In the genomic region with DNA sequence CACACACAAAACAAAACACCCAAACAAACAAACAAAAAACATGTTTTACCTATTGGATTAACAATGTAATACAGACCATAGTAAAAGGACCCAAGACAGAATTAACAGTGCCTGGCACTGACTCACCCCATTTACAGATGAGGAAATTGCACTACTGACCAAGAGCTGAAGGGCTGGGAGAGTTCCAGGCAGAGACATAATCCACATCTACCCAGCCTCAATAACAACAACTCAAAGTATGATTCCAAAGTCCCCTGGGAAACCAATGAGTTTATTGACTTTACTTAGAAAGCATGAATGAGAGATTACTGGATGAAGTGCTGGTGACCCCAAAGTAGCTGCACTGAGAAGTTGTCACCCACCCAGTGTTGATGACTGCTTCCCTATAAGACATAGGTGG, we compare ENCODE assay signal across 21 mouse cellular contexts.
DNase-seq lines count a peak whose midpoint lies in the region; ATAC-seq lines count a peak whose summit lies in the region.
"Had no signal": no experiment of that assay in that cellular context is flagged by ENCODE, and none has a peak within 500 bp of the region (broad histone marks: within the 10 kb centered on the region; RNA-seq: fewer than 3 reads in every experiment).

No protein-coding gene starts in this region.

- no peak overlapping the region for H3K9ac ChIP-seq in midbrain, embryonic 14.5 days (replicated peaks; ENCODE audit: low read length)
- no peak overlapping the region for H3K9ac ChIP-seq in embryonic facial prominence, embryonic 11.5 days (replicated peaks; ENCODE audit: low read length)
- no peak overlapping the region for H3K9ac ChIP-seq in intestine, embryonic 16.5 days (ENCODE audit: low read depth, low read length)
- H3K9ac ChIP-seq in stomach, embryonic 16.5 days (ENCODE audit: low read length): no peak overlapping the region
- H3K9ac ChIP-seq: liver, embryonic 13.5 days had no signal

- ATAC-seq in midbrain, embryonic 14.5 days (ENCODE audit: low FRiP score, low TSS enrichment): no peak
- ATAC-seq in embryonic facial prominence, embryonic 11.5 days (replicated peaks; ENCODE audit: insufficient number of reproducible peaks, low FRiP score, low TSS enrichment, low read depth): no peak
- ATAC-seq in intestine, embryonic 16.5 days: peak; percentile 82
- ATAC-seq in stomach, embryonic 16.5 days (ENCODE audit: insufficient read depth, low FRiP score): no peak
- ATAC-seq: CD4-positive, CD25-positive, alpha-beta regulatory T cell, adult 4 months; forebrain, embryonic 16.5 days; inflammation-experienced regulatory T-cells, adult 6 months; midbrain, embryonic 16.5 days had no signal

- peaks cover 35% of the 10 kb centered on the region for H3K4me1 ChIP-seq in midbrain, embryonic 10.5 days
- H3K4me1 ChIP-seq in midbrain, embryonic 14.5 days (ENCODE audit: control insufficient read depth, insufficient read depth, low read length): peaks cover 12% of the 10 kb centered on the region
- peaks cover 9% of the 10 kb centered on the region for H3K4me1 ChIP-seq in embryonic facial prominence, embryonic 11.5 days (ENCODE audit: control insufficient read depth, insufficient read depth, low read length)
- H3K4me1 ChIP-seq in intestine, embryonic 16.5 days (ENCODE audit: control insufficient read depth, insufficient read depth, low read length): peaks cover 12% of the 10 kb centered on the region
- peaks cover 15% of the 10 kb centered on the region for H3K4me1 ChIP-seq in stomach, embryonic 16.5 days (ENCODE audit: control insufficient read depth, insufficient read depth, low read length)

- H3K36me3 ChIP-seq in midbrain, embryonic 10.5 days: no peaks in the 10 kb centered on the region
- no peaks in the 10 kb centered on the region for H3K36me3 ChIP-seq in midbrain, embryonic 14.5 days (ENCODE audit: control insufficient read depth, insufficient read depth, low read length)
- H3K36me3 ChIP-seq in embryonic facial prominence, embryonic 11.5 days (replicated peaks; ENCODE audit: control insufficient read depth, insufficient read depth, low read depth, low read length): no peaks in the 10 kb centered on the region
- H3K36me3 ChIP-seq in intestine, embryonic 16.5 days (ENCODE audit: control insufficient read depth, insufficient read depth, low read length): no peaks in the 10 kb centered on the region
- no peaks in the 10 kb centered on the region for H3K36me3 ChIP-seq in stomach, embryonic 16.5 days (ENCODE audit: control insufficient read depth, insufficient read depth, low read length)
- H3K36me3 ChIP-seq: liver, embryonic 13.5 days had no signal

- H3K4me3 ChIP-seq in midbrain, embryonic 10.5 days: no peak overlapping the region
- no peak overlapping the region for H3K4me3 ChIP-seq in midbrain, embryonic 14.5 days (replicated peaks; ENCODE audit: low read depth, low read length)
- H3K4me3 ChIP-seq in embryonic facial prominence, embryonic 11.5 days (ENCODE audit: low read depth, low read length): no peak overlapping the region
- no peak overlapping the region for H3K4me3 ChIP-seq in intestine, embryonic 16.5 days (ENCODE audit: low read length)
- H3K4me3 ChIP-seq in stomach, embryonic 16.5 days (replicated peaks; ENCODE audit: low read length): no peak overlapping the region
- H3K4me3 ChIP-seq: liver, embryonic 13.5 days had no signal

- no peaks in the 10 kb centered on the region for H3K9me3 ChIP-seq in midbrain, embryonic 10.5 days (replicated peaks)
- no peaks in the 10 kb centered on the region for H3K9me3 ChIP-seq in midbrain, embryonic 14.5 days (ENCODE audit: control insufficient read depth, low read length)
- no peaks in the 10 kb centered on the region for H3K9me3 ChIP-seq in embryonic facial prominence, embryonic 11.5 days (replicated peaks; ENCODE audit: control insufficient read depth, low read length)
- no peaks in the 10 kb centered on the region for H3K9me3 ChIP-seq in intestine, embryonic 16.5 days (ENCODE audit: control insufficient read depth, low read length)
- H3K9me3 ChIP-seq in stomach, embryonic 16.5 days (replicated peaks; ENCODE audit: control insufficient read depth, low read length): no peaks in the 10 kb centered on the region
- H3K9me3 ChIP-seq: G1E; liver, embryonic 13.5 days had no signal

- no peak overlapping the region for H3K4me2 ChIP-seq in midbrain, embryonic 14.5 days (ENCODE audit: low read length)
- H3K4me2 ChIP-seq in embryonic facial prominence, embryonic 11.5 days (ENCODE audit: low read depth, low read length): no peak overlapping the region
- H3K4me2 ChIP-seq in intestine, embryonic 16.5 days (ENCODE audit: low read depth, low read length): no peak overlapping the region
- no peak overlapping the region for H3K4me2 ChIP-seq in stomach, embryonic 16.5 days (ENCODE audit: low read depth, low read length)
- H3K4me2 ChIP-seq: heart, embryonic 11.5 days; liver, embryonic 13.5 days had no signal

- DNase-seq in midbrain, embryonic 10.5 days (ENCODE audit: low spot score): no peak
- DNase-seq in midbrain, embryonic 14.5 days: no peak
- no peak for DNase-seq in embryonic facial prominence, embryonic 11.5 days (ENCODE audit: low spot score)
- DNase-seq in right cerebral cortex, adult 2 months (ENCODE audit: low spot score in 2 of 2): no peak
- no peak for DNase-seq in ovary, postnatal 36 days (ENCODE audit: low spot score)
- DNase-seq: adrenal gland, adult 2 months; cerebellum, adult 11 months; cerebellum, postnatal 36 days; heart, postnatal 36 days; kidney, postnatal 25 days; layer of hippocampus, adult 9-11 months; liver, embryonic 13.5 days; thymus, postnatal 25 days had no signal

- 0 out of 2 replicates have a peak overlapping the region, but pooled peaks have one; percentile 65 for H3K27ac ChIP-seq in midbrain, embryonic 10.5 days (replicated peaks)
- no peak overlapping the region for H3K27ac ChIP-seq in midbrain, embryonic 14.5 days (replicated peaks; ENCODE audit: low read depth, low read length)
- H3K27ac ChIP-seq in embryonic facial prominence, embryonic 11.5 days (replicated peaks; ENCODE audit: low read depth, low read length): peak overlapping the region; percentile 72
- peak overlapping the region; percentile 63 for H3K27ac ChIP-seq in intestine, embryonic 16.5 days (ENCODE audit: low read length)
- H3K27ac ChIP-seq in stomach, embryonic 16.5 days (ENCODE audit: low read length): peak overlapping the region; percentile 72
- H3K27ac ChIP-seq: liver, embryonic 13.5 days had no signal

- no peaks in the 10 kb centered on the region for H3K27me3 ChIP-seq in midbrain, embryonic 10.5 days (ENCODE audit: low read depth, poor library complexity, severe bottlenecking)
- no peaks in the 10 kb centered on the region for H3K27me3 ChIP-seq in midbrain, embryonic 14.5 days (ENCODE audit: control insufficient read depth, insufficient read depth, low read length)
- H3K27me3 ChIP-seq in embryonic facial prominence, embryonic 11.5 days (ENCODE audit: control insufficient read depth, insufficient read depth, low read length): no peaks in the 10 kb centered on the region
- H3K27me3 ChIP-seq in intestine, embryonic 16.5 days (replicated peaks; ENCODE audit: control insufficient read depth, insufficient read depth, low read length): no peaks in the 10 kb centered on the region
- H3K27me3 ChIP-seq in stomach, embryonic 16.5 days (ENCODE audit: control insufficient read depth, insufficient read depth, low read length): no peaks in the 10 kb centered on the region
- H3K27me3 ChIP-seq: liver, embryonic 13.5 days had no signal
